Mouse (Mus musculus): Measurements from ENCODE around the gene Hand1. TPM values are rescaled to one million over a fixed set of nuclear protein-coding genes. Genes with fewer than 3 reads are reported as not detected.

The Hand1 gene
- total and polyA plus RNA-seq, 3 experiments = not detected

- Histone ChIP-seq H3K27me3 (ENCODE audit: control insufficient read depth in 1 of 2, insufficient read depth in 2 of 2, low read length in 2 of 2) (peaks cover 1 to 2% of the 10 kb centered on the region in 2 experiments; a peak in 2 of 4 replicates), H3K27ac (ENCODE audit: control insufficient read depth, low read depth, low read length) (no peak overlapping the region), H3K4me3 (ENCODE audit: control insufficient read depth in 1 of 2, insufficient read depth in 1 of 2, low read depth in 2 of 2, low read length in 2 of 2) (no peak overlapping the region), H3K9me3 (replicated peaks; ENCODE audit: insufficient read depth, low read length) (no peaks in the 10 kb centered on the region), H3K4me1 (ENCODE audit: control insufficient read depth in 1 of 2, insufficient read depth in 2 of 2, low read length in 2 of 2) (peaks cover 0 to 9% of the 10 kb centered on the region in 2 experiments; a peak in 3 of 4 replicates), H3K9ac (ENCODE audit: control insufficient read depth, low read depth, low read length, poor library complexity, severe bottlenecking) (no peak overlapping the region), H3K79me2 (ENCODE audit: control insufficient read depth, insufficient read depth, low read length, poor library complexity) (no peaks in the 10 kb centered on the region), H3K36me3 (ENCODE audit: control insufficient read depth in 1 of 2, insufficient read depth in 2 of 2, low read length in 2 of 2) (no peaks in the 10 kb centered on the region)
- no peak for DNase-seq (ENCODE audit: low read depth, low spot score)
- no peak for TF ChIP-seq SIN3A (IDR thresholded peaks at IDR 0.05; ENCODE audit: low read length)
- no peak for TF ChIP-seq SMC3 (IDR thresholded peaks at IDR 0.05; ENCODE audit: low read depth, low read length)
Measured at GRCm38 (mm10) chr11:57850298-57850697, 17.7 kb upstream of the Hand1 start.

DNA sequence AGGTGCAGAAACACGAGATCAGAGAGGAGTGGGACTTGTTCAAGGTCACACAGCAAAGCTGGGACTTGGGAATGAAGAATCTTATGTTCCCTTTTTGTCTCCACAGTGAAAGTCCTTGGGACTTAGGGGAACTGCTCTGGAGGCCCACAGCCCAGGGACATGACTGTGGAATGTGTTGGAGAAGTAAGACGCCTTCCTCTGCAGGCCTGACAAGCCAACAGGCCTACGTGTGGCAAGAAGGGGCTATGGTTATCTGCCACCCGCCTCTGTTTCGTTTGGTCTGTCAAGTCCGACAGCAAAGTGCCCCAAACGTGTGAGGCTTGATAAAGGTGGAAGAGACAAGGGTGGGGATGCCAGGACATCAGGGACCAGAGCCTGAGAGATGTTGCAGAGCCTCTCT, 14.8 kb upstream of the Hand1 start:
- H3K9me3 ChIP-seq (replicated peaks; ENCODE audit: insufficient read depth, low read length) = no peaks in the 10 kb centered on the region
- H3K27me3 ChIP-seq (ENCODE audit: control insufficient read depth in 1 of 2, insufficient read depth in 2 of 2, low read length in 2 of 2) = peaks cover 3 to 6% of the 10 kb centered on the region in 2 experiments
- no peaks in the 10 kb centered on the region for H3K36me3 ChIP-seq (ENCODE audit: control insufficient read depth in 1 of 2, insufficient read depth in 2 of 2, low read length in 2 of 2)
- H3K4me1 ChIP-seq (ENCODE audit: control insufficient read depth in 1 of 2, insufficient read depth in 2 of 2, low read length in 2 of 2) = peaks cover 0 to 9% of the 10 kb centered on the region in 2 experiments; a peak in 3 of 4 replicates
- no peak for TF ChIP-seq ETS1 (IDR thresholded peaks at IDR 0.05; ENCODE audit: low read depth, low read length)
- no peak for TF ChIP-seq TBP (IDR thresholded peaks at IDR 0.05; ENCODE audit: low read depth, low read length)
- TF ChIP-seq SIN3A (IDR thresholded peaks at IDR 0.05; ENCODE audit: low read length) = no peak
- no peak for TF ChIP-seq BHLHE40 (IDR thresholded peaks at IDR 0.05; ENCODE audit: borderline replicate concordance, low read depth, low read length)
- TF ChIP-seq HCFC1 (IDR thresholded peaks at IDR 0.05; ENCODE audit: low read depth, low read length) = no peak
- TF ChIP-seq NELFE (IDR thresholded peaks at IDR 0.05; ENCODE audit: low read depth, low read length) = no peak
- no peak for TF ChIP-seq GATA1 (IDR thresholded peaks at IDR 0.05; ENCODE audit: low read depth, low read length)
- no peak for TF ChIP-seq MYB (IDR thresholded peaks at IDR 0.05; ENCODE audit: low read depth, low read length)
- TF ChIP-seq MAFK (IDR thresholded peaks at IDR 0.05; ENCODE audit: borderline replicate concordance, low read depth, low read length) = no peak
- TF ChIP-seq MAZ (IDR thresholded peaks at IDR 0.05; ENCODE audit: low read depth, low read length) = no peak
- TF ChIP-seq TAL1 (IDR thresholded peaks at IDR 0.05; ENCODE audit: low read length) = no peak
- no peak for TF ChIP-seq ELF1 (IDR thresholded peaks at IDR 0.05; ENCODE audit: low read depth, low read length)
- no peak for TF ChIP-seq MYC (IDR thresholded peaks at IDR 0.05; ENCODE audit: low read depth, low read length)
- TF ChIP-seq USF2 (IDR thresholded peaks at IDR 0.05; ENCODE audit: borderline replicate concordance in 1 of 2, insufficient read depth in 1 of 2, low read depth in 1 of 2, low read length in 2 of 2) = no peak
- TF ChIP-seq USF1 (IDR thresholded peaks at IDR 0.05; ENCODE audit: low read depth, low read length) = no peak
- no peak for TF ChIP-seq POLR2A (IDR thresholded peaks at IDR 0.05; ENCODE audit: control insufficient read depth in 1 of 2, insufficient read depth in 1 of 2, low read depth in 1 of 2, low read length in 2 of 2, poor library complexity in 1 of 2)
- TF ChIP-seq TCF12 (IDR thresholded peaks at IDR 0.05; ENCODE audit: low read depth, low read length) = no peak
- no peak for TF ChIP-seq CHD2 (IDR thresholded peaks at IDR 0.05; ENCODE audit: low read length)
- no peak for TF ChIP-seq ZC3H11A (IDR thresholded peaks at IDR 0.05; ENCODE audit: low read depth, low read length)
- H3K4me3 ChIP-seq (ENCODE audit: control insufficient read depth in 1 of 2, insufficient read depth in 1 of 2, low read depth in 2 of 2, low read length in 2 of 2) = peak overlapping the region; percentile 5 to 53
- peak overlapping the region; percentile 5; the same call in 1 of the 2 replicates for H3K27ac ChIP-seq (ENCODE audit: control insufficient read depth, low read depth, low read length)
- DNase-seq (ENCODE audit: low read depth, low spot score) = peak; percentile 61
- H3K79me2 ChIP-seq (ENCODE audit: control insufficient read depth, insufficient read depth, low read length, poor library complexity) = no peaks in the 10 kb centered on the region
- peak overlapping the region; percentile 6 for H3K9ac ChIP-seq (ENCODE audit: control insufficient read depth, low read depth, low read length, poor library complexity, severe bottlenecking)
